Mouse (Mus musculus) lung, adult 2 months (tissue): Measurements from ENCODE around the gene Gpr150. TPM values are rescaled to one million over a fixed set of nuclear protein-coding genes. Genes with fewer than 3 reads are reported as not detected.

Source experiments
- DNase-seq: peaks from one replicate; pipeline ENCODE4 v3.0.0; 2022
- H3K4me1 ChIP-seq: fragments of 200-500 bp; 2 replicates; pipeline ENCODE4 v1.6.1; 2011; ENCODE audit warnings: low read length; ENCODE audit not compliant: control insufficient read depth, insufficient read depth
- H3K4me3 ChIP-seq: fragments of 200-500 bp; replicated peaks from 2 replicates; pipeline ENCODE3; 2011; ENCODE audit warnings: low read depth, mild to moderate bottlenecking, control low read depth, low read length; ENCODE audit errors: extremely low read depth
- CTCF ChIP-seq: fragments of 200-500 bp; IDR thresholded peaks from 2 replicates; pipeline ENCODE4 v1.5.1; 2011; ENCODE audit warnings: mild to moderate bottlenecking, low read length, control low read depth; ENCODE audit not compliant: insufficient read depth
- POLR2A ChIP-seq: fragments of 200-500 bp; IDR thresholded peaks from 2 replicates; pipeline ENCODE4 v1.6.1; 2011; ENCODE audit warnings: low read depth, mild to moderate bottlenecking, control low read depth, low read length, borderline replicate concordance; ENCODE audit errors: extremely low read depth
- WGBS: fragments of 180-500 bp; shearing (Covaris S2); methylation state at CpG from one replicate; pipeline ENCODE4 v1.1.7; 2018; 5-methylcytosine and 5-hydroxymethylcytosine counted together
- polyA plus RNA-seq: library from polyadenylated mRNA; depleted of rRNA; stranded (reverse); fragments of >200 nt; gene quantifications from 2 replicates; pipeline ENCODE4 v1.2.3, GENCODE M21; 2012; rRNA removed

Gpr150 gene
- polyA plus RNA-seq, 1 experiment: not detected

DNA sequence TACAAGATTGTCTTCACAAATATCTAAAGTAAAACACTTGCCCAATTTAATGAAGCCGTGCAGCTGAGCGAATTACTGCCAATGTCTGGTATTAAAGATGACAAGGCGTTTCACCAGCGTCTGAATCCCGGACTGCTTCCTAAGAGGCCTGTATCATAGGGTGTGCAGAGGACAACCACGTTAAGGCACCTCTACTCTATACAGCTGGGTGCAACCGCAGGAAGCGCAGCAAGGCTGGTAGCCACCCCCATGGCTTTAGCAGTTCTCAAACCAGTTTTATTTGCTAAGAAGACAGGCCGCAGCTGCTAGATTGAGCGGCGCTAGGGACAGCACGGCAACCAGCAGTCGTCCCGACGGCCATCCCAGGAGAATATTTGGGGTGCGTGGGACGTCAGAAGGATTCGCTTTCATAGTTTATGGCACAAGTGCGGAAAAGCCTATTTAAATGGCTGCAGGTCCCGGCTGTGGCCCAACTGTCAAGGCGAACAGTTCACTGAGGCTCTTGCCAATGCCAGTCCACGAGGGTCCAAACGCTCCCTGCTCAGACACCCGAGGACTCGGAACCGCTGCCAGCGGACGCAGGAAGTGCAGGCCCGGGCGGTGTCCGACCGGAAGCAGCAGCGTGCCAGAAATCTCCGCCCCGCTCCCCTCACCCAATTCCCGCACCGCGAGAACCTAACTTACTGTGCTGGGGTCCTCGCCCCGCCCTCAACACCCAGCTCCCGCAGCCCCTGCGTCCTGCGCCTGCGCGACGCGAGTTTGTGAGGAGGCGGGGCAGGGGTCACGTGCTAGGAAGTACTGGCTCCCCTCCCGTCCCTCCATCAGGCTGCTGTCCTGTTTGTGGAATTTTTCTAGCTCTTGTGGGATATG, 38.6 kb downstream of the Gpr150 start, which contains the start of gene Rfesd:
Gene Rfesd, minus strand, starts transcription at position 746 of the 870 bp plus-strand sequence.
- TF ChIP-seq CTCF (no peak), POLR2A (peak; percentile 86)
- DNase-seq: peak; percentile 97
- Histone ChIP-seq H3K4me1 (peaks cover 2% of the 10 kb centered on the region; the same call in 1 of the 2 replicates), H3K4me3 (peak within 1 kb of the TSS; percentile 85)
- under 1% methylated on average over 50 of the region's 50 CpGs for WGBS

DNA sequence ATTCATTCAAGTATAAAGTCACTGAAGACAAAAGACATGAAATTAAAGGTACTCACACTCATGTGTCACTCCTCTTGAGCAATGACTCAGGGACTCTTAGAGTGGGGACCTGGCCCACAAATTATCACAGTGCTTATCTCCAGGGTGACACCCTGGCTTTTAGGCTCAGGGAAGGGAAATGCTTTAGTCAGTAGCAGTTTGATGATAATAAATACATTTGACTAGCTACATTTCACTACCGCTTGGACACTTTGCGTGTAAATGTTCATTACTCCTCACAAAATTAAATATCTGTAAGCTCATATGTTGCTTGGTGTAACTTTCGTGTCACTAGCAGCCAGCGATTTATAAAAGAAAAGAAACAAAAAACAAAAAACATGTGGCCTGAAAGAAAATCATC, 39.3 kb downstream of the Gpr150 start:
- 48% methylated on average over 4 of the region's 4 CpGs for WGBS
- peaks cover 2% of the 10 kb centered on the region; the same call in 1 of the 2 replicates for H3K4me1 ChIP-seq
- TF ChIP-seq CTCF (no peak), POLR2A (no peak)
- DNase-seq: no peak
- H3K4me3 ChIP-seq: peak overlapping the region; percentile 85

DNA sequence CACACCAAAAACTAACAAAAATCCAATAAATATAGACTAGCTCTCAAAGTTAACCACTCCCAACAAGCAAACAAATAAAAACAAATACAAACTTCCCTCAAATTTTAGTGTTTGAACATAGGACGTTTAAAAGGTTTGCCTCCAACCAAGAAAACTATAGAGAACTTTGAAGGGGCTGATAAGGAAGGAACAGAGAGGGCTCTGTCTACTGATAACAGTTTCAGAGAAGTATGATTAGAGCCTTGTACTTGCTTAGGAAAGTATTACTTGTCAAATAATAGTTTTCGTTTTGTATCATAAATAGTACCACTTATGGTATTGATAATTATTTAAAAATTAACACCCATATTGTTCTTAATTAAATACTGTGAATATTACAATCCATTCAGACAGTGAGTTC, 42.3 kb downstream of the Gpr150 start:
- TF ChIP-seq CTCF: no peak
- no peak for TF ChIP-seq POLR2A
- DNase-seq: no peak
- 54% methylated on average over 2 of the region's 2 CpGs for WGBS
- Histone ChIP-seq H3K4me3 (no peak overlapping the region), H3K4me1 (peaks cover 2% of the 10 kb centered on the region; the same call in 1 of the 2 replicates)

Other genes with a start within 250 kb of the Gpr150 start
- gene Glrx, start 217.1 kb downstream of the Gpr150 start, polyA plus RNA-seq: 23.3 and 65.9 TPM in 2 replicates
- gene Rhobtb3, start 113.1 kb downstream of the Gpr150 start, polyA plus RNA-seq: 3.3 and 4.6 TPM in 2 replicates
- gene Spata9, start 89.8 kb downstream of the Gpr150 start, polyA plus RNA-seq: not detected in 2 replicates
- gene Rfesd, start 38.3 kb downstream of the Gpr150 start, polyA plus RNA-seq: 3.7 and 5.7 TPM in 2 replicates
- 4.3 and 4.8 TPM in 2 replicates for gene Arsk, start 41.7 kb upstream of the Gpr150 start, polyA plus RNA-seq
- gene Ttc37, start 41.7 kb upstream of the Gpr150 start, polyA plus RNA-seq: 5.1 and 8.4 TPM in 2 replicates
- gene Fam81b, start 248.1 kb upstream of the Gpr150 start, polyA plus RNA-seq: 0.20 and 0.93 TPM in 2 replicates